Mouse (Mus musculus) midbrain, postnatal 0 days (tissue): ENCODE data around the gene Cdc6. TPM values are rescaled to one million over a fixed set of nuclear protein-coding genes. Genes with fewer than 3 reads are reported as not detected.

Experiments used
- ATAC-seq: fragments of 200-750 bp; cut with Nextera tagmentation; 2 replicates; pipeline ENCODE4 v1.8.0; 2017; ENCODE audit warnings: moderate number of reproducible peaks, mild to moderate bottlenecking, moderate TSS enrichment, moderate library complexity; ENCODE audit not compliant: low FRiP score
- DNase-seq: peaks from one replicate; pipeline ENCODE4 v3.0.0-alpha.2; 2015; ENCODE audit warnings: low spot score
- H3K27ac ChIP-seq: fragments of 300-500 bp; sonication (generic); 2 replicates; pipeline ENCODE4 v1.5.1; 2014; ENCODE audit warnings: low read depth, mild to moderate bottlenecking, low read length, mixed read lengths
- H3K27me3 ChIP-seq: fragments of 300-500 bp; sonication (generic); 2 replicates; pipeline ENCODE4 v1.6.1; 2014; ENCODE audit warnings: low read length, control low read depth, mixed read lengths; ENCODE audit not compliant: insufficient read depth
- H3K36me3 ChIP-seq: fragments of 300-500 bp; sonication (generic); 2 replicates; pipeline ENCODE4 v1.6.1; 2014; ENCODE audit warnings: low read length, control low read depth, mixed read lengths; ENCODE audit not compliant: insufficient read depth
- H3K4me1 ChIP-seq: fragments of 300-500 bp; sonication (generic); 2 replicates; pipeline ENCODE4 v1.6.1; 2014; ENCODE audit warnings: mild to moderate bottlenecking, control low read depth, antibody characterized with exemption, low read length, mixed read lengths; ENCODE audit not compliant: insufficient read depth
- H3K4me2 ChIP-seq: fragments of 300-500 bp; sonication (generic); 2 replicates; pipeline ENCODE4 v1.6.1; 2014; ENCODE audit warnings: low read depth, mild to moderate bottlenecking, low read length, mixed read lengths; ENCODE audit not compliant: poor library complexity, severe bottlenecking
- H3K4me3 ChIP-seq: fragments of 300-500 bp; sonication (generic); 2 replicates; pipeline ENCODE4 v1.5.1; 2014; ENCODE audit warnings: low read depth, mild to moderate bottlenecking, low read length, moderate library complexity
- H3K9ac ChIP-seq: fragments of 300-500 bp; sonication (generic); replicated peaks from 2 replicates; pipeline ENCODE4 v1.6.1; 2014; ENCODE audit warnings: mild to moderate bottlenecking, low read length, moderate library complexity, mixed read lengths; ENCODE audit not compliant: poor library complexity, severe bottlenecking
- H3K9me3 ChIP-seq: fragments of 300-500 bp; sonication (generic); 2 replicates; pipeline ENCODE4 v1.6.1; 2016; ENCODE audit warnings: low read length, control low read depth
- CTCF ChIP-seq: IDR thresholded peaks from 2 replicates; pipeline ENCODE4 v1.5.1; 2016; ENCODE audit warnings: antibody characterized with exemption, mild to moderate bottlenecking
- WGBS: fragments of 180-500 bp; shearing (Covaris S2); extraction: QIAGEN DNeasy Blood & Tissue Kit; methylation state at CpG from one replicate; pipeline ENCODE4 v1.1.7; 2014; 5-methylcytosine and 5-hydroxymethylcytosine counted together
- polyA plus RNA-seq: library from polyadenylated mRNA; unstranded; fragments of >200 nt; fragmentation: Nextera tagmentation; extraction: Ambion mirVana; gene quantifications from 2 replicates; pipeline ENCODE4 v1.2.1, GENCODE M21; 2015
- total RNA-seq: library from RNA; depleted of rRNA; stranded (reverse); fragments of >200 nt; gene quantifications from 2 replicates; pipeline ENCODE4 v1.2.3, GENCODE M21; 2014

The Cdc6 gene
- total and polyA plus RNA-seq, 2 experiments from 2014 or later = 0.44 to 0.52 TPM

- Histone ChIP-seq H3K27me3 (no peaks in the 10 kb centered on the region), H3K9ac (no peak overlapping the region), H3K36me3 (no peaks in the 10 kb centered on the region), H3K4me2 (peak overlapping the region; percentile 28; the same call in 1 of the 2 replicates), H3K4me3 (no peak overlapping the region), H3K9me3 (no peaks in the 10 kb centered on the region), H3K4me1 (peaks cover 11% of the 10 kb centered on the region; the same call in 1 of the 2 replicates), H3K27ac (no peak overlapping the region)
- WGBS = 22% methylated on average over 17 of the region's 17 CpGs
- no peak for ATAC-seq
- DNase-seq = no peak
- no peak for TF ChIP-seq CTCF
Observed at GRCm38 (mm10) chr11:98954801-98955706, 47.5 kb downstream of the Cdc6 start.

- DNase-seq (no peak), ATAC-seq (no peak)
- Histone ChIP-seq H3K27ac (no peak overlapping the region), H3K9me3 (no peaks in the 10 kb centered on the region), H3K9ac (no peak overlapping the region), H3K4me3 (no peak overlapping the region), H3K36me3 (no peaks in the 10 kb centered on the region), H3K4me2 (no peak overlapping the region), H3K4me1 (peaks cover 11% of the 10 kb centered on the region; the same call in 1 of the 2 replicates), H3K27me3 (no peaks in the 10 kb centered on the region)
- no peak for TF ChIP-seq CTCF
- WGBS = 41% methylated on average over 7 of the region's 7 CpGs
Observed at GRCm38 (mm10) chr11:98955707-98956235, 48.2 kb downstream of the Cdc6 start.

GRCm38 (mm10) chr11:98956340-98956739, 48.7 kb downstream of the Cdc6 start:
- no peaks in the 10 kb centered on the region for H3K9me3 ChIP-seq
- no peak overlapping the region for H3K27ac ChIP-seq
- TF ChIP-seq CTCF = no peak
- peaks cover 14% of the 10 kb centered on the region for H3K4me1 ChIP-seq
- ATAC-seq (no peak), DNase-seq (no peak)
- no peak overlapping the region for H3K4me2 ChIP-seq
- no peak overlapping the region for H3K9ac ChIP-seq
- WGBS = 82% methylated on average over 10 of the region's 10 CpGs
- no peaks in the 10 kb centered on the region for H3K27me3 ChIP-seq
- H3K4me3 ChIP-seq = no peak overlapping the region
- H3K36me3 ChIP-seq = no peaks in the 10 kb centered on the region

GRCm38 (mm10) chr11:98959437-98960312, 52.1 kb downstream of the Cdc6 start:
- no peak overlapping the region for H3K27ac ChIP-seq
- under 1% methylated on average over 43 of the region's 43 CpGs for WGBS
- H3K9me3 ChIP-seq = no peaks in the 10 kb centered on the region
- no peak for TF ChIP-seq CTCF
- peak overlapping the region; percentile 65 for H3K9ac ChIP-seq
- peak overlapping the region; percentile 99 for H3K4me2 ChIP-seq
- no peaks in the 10 kb centered on the region for H3K36me3 ChIP-seq
- peaks cover 30% of the 10 kb centered on the region for H3K4me1 ChIP-seq
- H3K27me3 ChIP-seq = no peaks in the 10 kb centered on the region
- H3K4me3 ChIP-seq = peak overlapping the region; percentile 57
- ATAC-seq = 0 out of 2 replicates have a peak, but pooled peaks have one; percentile 15
- DNase-seq = peak; percentile 73

GRCm38 (mm10) chr11:98960313-98960906, 52.8 kb downstream of the Cdc6 start:
- no peaks in the 10 kb centered on the region for H3K9me3 ChIP-seq
- H3K4me3 ChIP-seq = peak overlapping the region; percentile 57
- H3K9ac ChIP-seq = peak overlapping the region; percentile 65
- DNase-seq = no peak
- ATAC-seq = no peak
- peak overlapping the region; percentile 99 for H3K4me2 ChIP-seq
- TF ChIP-seq CTCF = no peak
- WGBS = under 1% methylated on average over 43 of the region's 53 CpGs
- H3K4me1 ChIP-seq = peaks cover 31% of the 10 kb centered on the region
- no peaks in the 10 kb centered on the region for H3K27me3 ChIP-seq
- no peak overlapping the region for H3K27ac ChIP-seq
- H3K36me3 ChIP-seq = no peaks in the 10 kb centered on the region
